Mouse (Mus musculus): Measurements from ENCODE around the gene Snrpc.
"Not testable (repeated sequence)": the region's sequence is repeated elsewhere in the genome, so short reads cannot be mapped to it uniquely, and the experiment has no call there.

The Snrpc gene

DNA sequence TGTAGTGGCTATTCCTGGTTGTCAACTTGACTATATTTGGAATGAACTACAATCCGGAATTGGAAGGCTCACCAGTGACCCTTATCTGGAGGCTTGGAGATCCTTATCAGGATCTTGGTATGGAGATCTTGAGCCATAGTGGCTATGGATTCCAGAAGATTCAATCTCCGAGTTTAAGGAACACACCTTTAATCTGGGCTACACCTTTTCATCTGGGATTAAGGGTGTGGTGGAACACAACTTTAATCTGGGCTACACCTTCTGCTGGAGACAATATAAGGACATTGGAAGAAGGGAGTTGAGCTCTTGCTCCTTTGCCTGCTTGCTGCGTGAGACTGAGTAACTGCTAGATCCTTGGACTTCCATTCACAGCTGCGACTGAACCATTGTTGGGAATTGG lies at the start of gene Snrpc:
TSS of gene Snrpc (plus strand) at position 301 of the 400 bp plus-strand sequence.
- not testable (repeated sequence) for DNase-seq (ENCODE audit: low read depth, low spot score)

DNA sequence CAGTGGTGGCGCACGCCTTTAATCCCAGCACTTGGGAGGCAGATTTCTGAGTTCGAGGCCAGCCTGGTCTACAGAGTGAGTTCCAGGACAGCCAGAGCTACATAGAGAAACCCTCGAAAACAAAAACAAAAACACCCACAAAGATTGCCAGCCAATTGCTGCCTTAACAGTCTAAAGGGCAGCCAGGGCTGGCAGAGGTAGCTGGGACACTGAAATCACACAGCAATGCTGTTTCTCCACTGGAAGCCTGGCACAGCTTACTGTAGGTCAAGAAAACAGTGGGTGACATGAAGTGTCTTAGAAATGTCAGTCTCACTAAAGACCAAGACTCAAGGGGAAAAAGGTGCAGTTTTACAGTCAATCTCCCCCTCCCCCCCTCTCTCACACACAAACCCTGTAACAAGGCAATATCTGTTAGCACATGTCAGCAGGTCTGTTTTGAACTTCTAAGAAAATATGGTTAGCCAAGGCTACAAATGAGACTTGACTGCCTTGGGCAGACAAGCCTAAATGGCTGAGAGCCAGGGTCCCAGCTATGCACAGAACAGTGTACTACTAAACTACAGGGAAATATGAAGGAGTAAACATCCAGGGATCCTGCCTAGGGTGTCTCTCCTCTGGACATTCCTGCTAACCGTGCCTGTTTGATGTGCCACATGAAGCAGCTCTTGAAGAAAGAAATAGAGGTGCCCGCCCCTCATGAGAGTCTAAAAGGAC lies 49.3 kb upstream of the Snrpc start:
- no peak for DNase-seq (ENCODE audit: low read depth, low spot score)

DNA sequence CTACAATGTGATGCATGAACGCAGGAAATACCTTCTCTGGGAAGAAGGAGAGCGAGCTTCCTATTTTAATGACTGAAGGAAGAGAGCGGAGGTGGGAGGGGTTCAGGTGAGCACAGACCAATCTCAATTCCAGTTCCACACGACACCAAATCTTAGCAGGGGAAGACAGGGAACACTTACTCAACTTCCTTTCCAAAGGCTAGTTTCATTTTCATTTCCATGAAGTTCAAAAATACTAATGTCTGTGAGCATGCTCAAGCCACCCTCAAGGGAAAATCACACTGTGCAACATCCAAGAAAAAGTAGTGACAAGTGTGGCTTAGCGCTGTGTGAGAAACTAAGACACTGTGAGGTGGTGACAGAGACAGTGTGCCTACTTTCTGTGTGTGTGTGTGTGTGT lies 47.9 kb upstream of the Snrpc start:
- no peak for DNase-seq (ENCODE audit: low read depth, low spot score)

DNA sequence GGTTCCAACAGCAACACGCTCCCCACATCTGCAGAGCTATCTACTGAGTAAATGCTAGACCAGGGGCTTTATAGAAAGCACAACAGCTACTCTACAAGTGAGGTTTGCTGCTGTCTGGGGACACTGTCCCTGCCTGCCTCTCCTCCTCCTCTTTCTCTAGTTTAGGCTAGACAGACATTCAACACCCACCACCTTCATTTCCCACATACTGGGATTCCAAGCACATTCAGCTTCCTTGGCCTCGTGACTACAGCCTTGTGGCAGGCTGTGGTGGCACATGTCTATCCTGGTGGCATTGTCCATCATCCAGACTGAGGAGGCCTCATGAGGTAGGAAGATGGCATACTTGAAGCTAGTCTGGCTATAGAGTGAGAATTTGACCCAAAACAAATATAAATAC lies 47.0 kb upstream of the Snrpc start:
- DNase-seq (ENCODE audit: low read depth, low spot score) = no peak

DNA sequence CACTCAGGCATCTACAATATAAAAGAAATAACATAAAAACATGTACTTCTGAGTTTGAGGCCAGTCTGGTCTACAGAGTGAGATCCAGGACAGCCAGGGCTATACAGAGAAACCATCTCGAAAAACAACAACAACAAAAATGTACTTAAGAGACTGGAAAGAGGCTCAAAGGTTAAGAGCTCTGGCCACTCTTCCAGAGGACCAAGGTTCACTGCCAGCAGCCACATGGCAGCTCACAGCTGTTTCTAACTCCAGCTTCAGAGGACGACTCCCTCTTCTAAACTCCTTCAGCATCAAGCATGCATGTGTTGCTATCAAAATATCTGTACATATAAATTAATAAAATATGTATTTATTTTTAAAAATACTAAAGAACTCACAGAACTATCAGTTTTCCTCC lies 46.4 kb upstream of the Snrpc start:
- no peak for DNase-seq (ENCODE audit: low read depth, low spot score)

DNA sequence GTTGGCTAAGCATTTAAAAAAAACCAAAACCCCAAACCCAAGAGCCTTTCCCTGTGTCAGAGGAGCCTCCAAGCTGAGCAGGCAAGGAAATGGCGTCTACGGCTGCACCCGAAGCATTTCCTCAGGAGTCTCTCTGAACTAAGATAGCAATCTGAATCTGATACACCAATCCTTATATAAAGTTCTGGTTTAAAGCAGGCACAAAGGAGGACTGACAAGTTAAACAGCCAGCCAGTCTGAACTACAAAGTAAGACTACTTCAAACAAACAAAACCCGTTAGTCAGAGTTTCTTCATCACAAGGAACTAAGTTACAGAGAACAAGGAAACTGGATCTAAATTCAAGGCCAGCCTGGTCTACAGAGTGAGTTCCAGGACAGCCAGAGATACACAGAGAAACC lies 45.4 kb upstream of the Snrpc start:
- no peak for DNase-seq (ENCODE audit: low read depth, low spot score)

DNA sequence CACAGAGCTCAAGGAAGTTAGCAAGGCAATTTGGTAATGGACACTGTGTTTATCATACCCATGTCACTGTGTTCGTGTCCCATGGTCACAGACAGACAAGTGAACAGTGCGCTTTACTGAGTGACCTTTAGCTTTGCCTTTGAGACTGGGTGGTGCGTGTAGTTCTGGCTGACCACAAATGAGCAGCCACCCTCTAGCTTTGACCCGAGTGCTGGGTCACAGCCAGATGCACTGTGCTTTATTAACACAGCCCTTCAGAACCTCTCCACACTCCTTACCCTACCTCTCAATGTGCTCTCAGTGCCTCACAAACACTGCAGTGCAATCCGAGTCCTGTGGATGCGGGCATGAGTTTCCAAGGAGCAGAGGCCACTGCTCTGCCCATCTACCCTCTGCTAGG lies 44.8 kb upstream of the Snrpc start:
- no peak for DNase-seq (ENCODE audit: low read depth, low spot score)

DNA sequence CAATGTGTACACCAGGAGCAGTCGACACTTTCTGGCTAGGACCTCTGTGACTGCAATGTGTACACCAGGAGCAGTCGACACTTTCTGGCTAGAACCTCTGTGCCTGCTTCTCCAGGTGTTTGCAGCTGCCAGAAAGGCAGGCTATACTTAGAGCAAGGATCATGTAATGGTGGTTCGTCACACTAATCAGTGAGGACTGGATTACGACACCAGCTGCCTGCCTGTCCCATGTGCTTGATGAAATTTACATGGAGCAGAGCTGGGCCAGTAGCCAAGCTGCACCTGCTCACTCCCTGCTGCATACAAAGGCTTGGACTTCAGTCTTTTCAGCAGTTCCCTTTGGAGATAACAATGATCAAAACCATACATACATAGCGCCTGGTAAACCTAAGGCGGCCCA lies 41.2 kb upstream of the Snrpc start:
- no peak for DNase-seq (ENCODE audit: low read depth, low spot score)

DNA sequence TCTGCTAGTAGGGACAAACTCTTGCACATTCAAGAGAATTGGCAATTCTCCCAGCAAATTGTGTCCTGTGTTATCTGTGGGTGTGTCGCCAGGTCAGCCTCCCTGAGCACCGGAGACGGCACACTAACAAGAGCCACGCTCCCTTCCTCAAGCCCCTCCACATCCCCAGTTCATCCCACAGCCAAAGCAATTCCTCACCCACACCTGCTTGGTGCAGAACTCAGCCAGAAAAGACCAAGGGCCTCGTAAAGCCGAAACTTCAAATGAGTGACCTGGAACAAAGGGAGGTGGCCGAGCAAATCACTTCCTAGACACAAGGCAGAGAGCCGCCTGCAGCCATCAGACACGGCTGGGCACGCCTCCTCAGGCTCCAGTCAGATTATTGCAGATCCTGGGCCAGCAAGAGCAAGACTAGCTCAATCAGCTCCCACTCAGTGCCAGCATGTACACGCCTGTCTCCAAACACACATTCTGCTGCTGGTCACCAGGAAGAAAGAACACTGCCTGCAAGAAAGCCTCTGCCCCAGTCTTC lies 40.5 kb upstream of the Snrpc start:
- DNase-seq (ENCODE audit: low read depth, low spot score) = no peak

DNA sequence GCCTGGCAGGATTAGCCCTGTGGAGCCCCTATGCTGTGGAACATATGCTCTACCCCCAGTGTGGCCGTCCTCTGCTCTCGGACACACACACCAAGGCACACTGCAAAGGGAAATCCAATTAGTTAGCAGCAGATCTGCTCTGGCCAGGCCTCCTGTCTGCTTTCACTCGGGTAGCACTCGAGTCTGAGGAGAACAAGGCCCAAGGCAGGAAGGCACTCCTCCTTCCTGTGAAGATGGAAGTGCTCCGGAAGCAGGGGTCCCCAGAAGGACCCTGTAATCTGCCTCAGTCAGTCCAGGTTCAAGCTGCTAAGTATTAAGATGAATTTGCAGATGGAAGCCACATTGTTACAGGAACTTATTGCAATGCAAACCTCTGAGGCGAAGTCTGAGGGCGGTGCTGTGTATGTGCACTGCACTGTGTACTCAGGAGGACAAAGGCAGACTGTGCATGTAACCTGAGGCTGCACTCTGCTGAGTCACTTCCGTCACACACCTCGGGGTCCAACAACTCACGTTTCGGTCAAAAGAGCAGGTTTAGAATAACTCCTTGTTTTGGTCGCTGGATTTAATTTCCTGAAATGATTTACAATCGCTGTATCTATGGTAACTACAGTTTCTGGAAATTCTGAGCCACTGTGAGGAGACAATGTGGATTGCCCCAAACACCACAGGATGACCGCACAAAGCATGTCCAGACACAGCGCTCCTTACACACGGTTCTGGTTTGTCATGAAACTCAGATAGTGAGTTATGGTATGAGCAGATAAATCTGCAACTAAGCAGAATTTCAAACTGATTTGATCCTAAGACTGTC lies 38.0 kb upstream of the Snrpc start:
- no peak for DNase-seq (ENCODE audit: low read depth, low spot score)

DNA sequence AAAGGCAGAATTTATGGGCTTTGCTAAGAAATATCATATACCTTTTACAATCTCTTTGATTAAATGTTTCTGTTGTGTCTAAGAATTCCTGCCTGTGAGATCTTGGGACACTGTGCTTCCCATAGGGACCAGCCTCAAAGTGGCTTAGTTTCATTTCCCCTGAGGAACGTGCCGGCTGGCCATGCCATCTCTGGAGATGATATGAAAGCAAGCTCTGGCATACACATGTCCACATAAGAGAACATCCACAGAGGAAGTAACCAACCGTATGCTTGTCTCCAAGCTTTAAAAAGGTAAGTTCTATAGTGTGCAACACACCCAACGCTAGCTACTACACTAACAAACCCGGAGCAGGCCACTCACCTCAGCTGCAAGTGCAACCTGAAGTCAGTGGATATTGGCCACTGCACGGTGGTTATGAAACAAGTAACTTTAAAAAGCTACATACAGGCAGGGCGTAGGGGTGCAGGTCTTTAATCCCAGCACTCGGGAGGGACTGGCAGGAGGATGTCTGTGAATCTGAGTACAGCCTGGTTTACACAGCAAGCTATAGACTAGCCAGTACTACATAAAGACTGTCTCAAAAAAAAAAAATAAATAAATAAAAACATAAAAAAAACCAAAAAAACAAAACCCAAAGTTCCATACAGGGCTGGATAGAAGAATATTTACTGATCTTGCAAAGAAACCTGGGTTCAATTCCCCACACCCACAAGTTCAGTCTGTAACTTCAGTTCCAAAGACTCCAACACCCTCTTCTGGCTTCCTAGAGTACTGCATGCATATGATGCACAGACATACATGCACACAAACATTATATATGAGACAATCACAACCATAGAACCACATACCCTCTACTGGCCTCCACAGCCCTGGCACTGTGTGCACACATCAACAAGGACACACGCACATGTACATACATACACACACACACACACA lies 37.0 kb upstream of the Snrpc start:
- DNase-seq (ENCODE audit: low read depth, low spot score) = no peak

DNA sequence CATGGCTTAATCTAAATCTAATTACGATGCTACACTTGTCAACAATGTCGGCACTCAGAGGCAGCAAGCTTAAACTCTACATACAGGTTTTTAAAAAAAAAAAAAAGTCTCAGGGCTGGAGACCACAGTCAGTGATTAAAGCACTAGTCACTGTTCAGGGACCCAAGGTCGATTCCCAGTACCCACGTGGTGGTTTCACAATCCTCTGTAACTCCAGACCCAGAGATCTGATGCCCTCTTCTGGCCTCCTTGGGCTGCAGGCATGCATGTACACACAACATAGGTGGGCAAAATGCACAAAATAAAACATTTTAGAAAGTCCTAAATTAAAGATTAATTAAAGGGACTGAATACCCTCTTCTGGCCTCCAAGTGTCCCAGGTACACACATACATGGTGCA lies 34.2 kb upstream of the Snrpc start:
- DNase-seq (ENCODE audit: low read depth, low spot score) = no peak

DNA sequence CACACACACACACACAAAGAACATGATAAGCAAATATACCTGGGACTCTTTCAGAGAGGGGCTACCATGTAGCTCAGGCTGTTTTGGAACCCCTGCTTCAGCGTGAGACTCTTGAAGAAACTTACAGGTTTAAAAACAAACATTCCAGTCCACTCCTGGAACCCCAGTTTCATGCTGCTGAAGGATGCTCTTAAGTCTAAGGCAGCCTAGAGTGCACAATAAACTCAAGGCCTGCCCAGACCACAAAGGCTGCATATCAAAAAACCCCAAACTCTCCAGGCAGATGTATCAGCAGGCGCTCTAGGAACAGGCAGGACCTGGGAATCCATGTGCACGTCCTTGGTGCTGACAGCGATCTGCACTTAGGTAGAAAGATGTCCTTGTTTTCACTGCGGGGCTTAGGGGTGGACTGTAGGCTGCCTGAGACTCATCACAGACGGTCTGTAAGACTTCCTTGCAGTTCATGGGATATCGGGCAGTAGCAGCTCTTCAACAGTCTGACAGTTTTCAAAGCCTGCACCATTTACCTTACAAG lies 33.7 kb upstream of the Snrpc start:
- no peak for DNase-seq (ENCODE audit: low read depth, low spot score)

DNA sequence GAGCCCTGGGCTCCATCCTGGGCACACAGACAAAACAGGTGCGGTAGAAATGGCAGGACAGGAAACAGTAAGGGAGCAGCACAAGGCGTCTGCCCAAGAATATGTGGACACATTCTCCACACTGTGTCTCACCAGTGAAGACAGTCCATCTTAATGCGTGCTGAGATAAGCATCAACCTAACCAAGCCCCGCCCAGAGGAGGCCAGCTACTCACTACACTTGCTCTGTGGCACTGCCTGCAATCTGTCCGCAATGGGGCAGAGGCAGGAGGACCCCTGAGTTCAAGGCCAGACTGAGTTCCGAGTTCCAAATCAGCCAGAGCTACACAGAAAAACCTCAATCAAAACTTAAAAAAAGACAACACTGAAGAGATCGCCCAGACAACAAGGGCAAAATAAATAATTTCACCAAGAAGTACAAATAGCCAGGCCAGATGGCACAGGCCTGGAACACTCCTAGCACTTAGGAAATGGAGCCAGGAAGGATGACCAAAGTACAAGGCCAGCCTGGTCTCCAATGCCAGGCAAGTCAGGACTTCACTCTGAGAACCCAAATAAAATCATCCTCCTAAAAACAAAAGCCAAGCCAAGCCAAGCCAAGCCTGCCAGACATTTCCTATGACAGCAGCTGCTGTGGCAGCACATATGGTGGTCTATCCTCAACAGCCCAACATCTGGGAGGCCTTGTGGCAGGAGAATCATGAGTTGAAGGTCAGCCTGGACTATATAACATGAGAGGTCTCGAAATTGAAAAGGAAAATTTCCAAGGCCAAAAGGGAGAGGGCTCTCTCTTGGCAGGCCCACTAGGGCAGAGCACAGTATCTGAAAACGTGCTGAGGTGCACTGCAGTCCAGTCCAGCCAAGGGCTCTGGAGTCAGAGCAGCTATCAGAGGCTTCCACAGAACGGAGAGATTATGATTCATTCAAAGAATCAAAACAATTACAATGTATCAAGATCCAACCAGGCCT lies 32.9 kb upstream of the Snrpc start:
- DNase-seq (ENCODE audit: low read depth, low spot score) = no peak

DNA sequence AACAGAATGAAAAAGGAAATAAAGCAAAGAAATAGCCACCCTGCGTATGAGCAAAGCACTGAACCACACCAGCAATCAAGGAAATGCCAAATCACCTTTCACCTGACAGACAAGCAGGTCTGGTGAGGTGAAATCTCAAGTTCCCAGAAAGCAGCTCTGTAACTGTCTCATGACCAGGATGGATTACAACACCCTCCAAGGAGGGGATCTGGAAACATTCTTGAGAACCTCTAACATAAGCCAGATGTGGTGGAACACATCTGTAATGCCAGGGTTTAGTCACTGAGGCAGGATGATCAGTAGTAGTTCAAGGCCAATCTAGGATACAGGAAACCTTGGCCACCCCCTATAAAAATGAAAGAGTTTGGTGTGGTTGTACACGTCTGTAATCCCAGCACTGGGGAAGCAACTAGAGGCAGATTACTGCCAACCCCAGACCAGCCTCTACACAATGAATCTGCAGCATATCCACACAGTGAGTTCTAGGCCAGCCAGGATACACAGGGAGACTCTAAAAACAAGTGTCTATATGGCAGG lies 30.3 kb upstream of the Snrpc start:
- DNase-seq (ENCODE audit: low read depth, low spot score) = no peak

DNA sequence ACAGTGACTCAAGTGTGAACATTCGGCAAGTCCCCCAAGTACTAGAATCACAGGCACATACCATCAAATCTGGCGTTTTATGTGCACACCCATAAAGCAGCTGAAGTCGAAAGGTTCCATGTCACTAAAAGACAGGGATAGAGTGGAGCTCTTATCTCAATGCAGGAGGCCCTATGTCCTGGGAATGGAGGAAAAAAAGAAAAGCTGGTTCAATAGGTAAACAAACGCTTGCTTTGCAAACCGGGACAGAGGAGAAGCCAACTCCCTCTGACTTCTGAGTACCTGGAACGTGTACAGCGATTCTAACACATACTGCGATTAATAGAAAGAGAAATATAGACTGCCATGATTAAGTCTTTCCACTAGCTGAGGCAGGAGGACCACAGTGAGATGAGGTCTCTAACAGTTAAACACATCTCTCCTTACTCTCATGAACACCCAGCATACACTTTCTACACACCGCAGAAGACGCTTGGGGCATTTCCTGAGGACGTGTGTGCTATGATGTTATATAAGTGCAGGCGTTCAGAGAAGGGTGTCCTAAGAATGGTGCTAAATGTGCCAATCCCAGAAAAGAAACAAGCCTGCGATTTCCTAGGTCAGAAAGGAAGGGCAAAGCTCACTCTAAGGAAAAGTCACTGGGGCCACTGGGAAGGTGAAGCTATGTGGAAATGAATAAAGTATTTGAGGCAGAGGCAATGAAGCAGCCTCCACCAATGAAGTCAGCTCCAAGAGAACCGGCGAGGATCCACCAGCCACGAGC lies 27.2 kb upstream of the Snrpc start:
- no peak for DNase-seq (ENCODE audit: low read depth, low spot score)

DNA sequence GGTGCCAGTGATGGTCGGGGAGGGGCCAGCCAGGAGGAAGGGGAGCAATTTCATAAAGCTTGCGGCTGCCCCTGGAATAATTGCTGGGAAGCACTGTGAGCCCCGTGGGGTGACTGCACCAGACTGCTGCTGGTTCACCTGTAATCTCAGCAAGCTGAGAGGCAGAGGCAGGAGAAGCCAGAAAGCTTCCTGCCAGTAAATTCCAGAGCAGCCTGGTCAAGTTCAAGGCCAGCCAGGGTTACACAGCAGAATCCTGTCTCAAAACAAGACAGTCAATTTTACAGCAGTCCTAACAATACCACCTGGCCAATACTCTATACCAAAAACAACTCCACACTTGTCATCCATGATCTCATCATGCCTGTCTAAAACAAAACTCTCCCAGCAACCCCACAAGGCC lies 26.0 kb upstream of the Snrpc start:
- DNase-seq (ENCODE audit: low read depth, low spot score) = no peak

DNA sequence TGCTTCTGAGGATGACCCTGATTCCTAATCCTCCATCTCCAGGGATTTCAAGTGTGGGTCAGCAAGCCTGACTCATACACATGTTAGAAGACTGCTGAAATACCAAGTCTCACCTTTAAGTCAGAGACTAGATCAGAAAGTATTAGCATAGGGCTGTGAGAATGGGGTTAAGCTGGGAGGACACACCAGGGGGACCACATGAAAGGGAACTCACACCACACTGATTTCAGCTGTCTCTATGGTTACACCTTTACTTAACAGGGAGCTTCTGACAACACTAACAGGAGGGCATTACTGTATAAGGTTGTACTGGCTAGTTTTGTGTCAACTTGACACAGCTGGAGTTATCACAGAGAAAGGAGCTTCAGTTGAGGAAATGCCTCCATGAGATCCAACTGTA lies 23.3 kb upstream of the Snrpc start:
- DNase-seq (ENCODE audit: low read depth, low spot score) = no peak

DNA sequence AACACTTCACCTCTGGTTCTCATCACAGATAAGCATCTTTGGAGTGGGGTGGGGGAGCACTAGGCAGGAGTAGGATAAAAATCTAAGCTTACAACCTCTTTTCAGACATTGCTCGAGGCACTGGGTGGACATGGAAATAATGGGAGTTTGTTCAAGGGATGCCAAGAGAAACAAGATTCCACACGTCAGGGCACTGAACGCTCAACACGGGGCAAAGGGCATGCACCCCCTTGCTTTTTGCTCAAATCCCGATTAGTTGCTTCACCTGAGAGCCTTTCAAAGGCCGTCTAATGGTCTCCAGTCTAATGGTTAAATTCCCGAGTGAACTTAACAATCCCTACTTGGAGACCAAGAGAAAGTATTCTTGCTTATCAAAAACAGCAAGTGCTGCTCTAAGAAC lies 18.9 kb upstream of the Snrpc start:
- DNase-seq (ENCODE audit: low read depth, low spot score) = no peak

All from embryo, embryonic 11.5 days (tissue).